Mouse (Mus musculus) lung, postnatal 0 days (tissue): ENCODE data around the gene Zfhx2.

Experiments used
- CTCF ChIP-seq: IDR thresholded peaks from 2 replicates; pipeline ENCODE4 v1.5.1; 2016; ENCODE audit warnings: antibody characterized with exemption, mild to moderate bottlenecking
- EP300 ChIP-seq: IDR thresholded peaks from 2 replicates; pipeline ENCODE4 v1.6.1; 2016; ENCODE audit warnings: antibody characterized with exemption, mild to moderate bottlenecking, control low read depth

DNA sequence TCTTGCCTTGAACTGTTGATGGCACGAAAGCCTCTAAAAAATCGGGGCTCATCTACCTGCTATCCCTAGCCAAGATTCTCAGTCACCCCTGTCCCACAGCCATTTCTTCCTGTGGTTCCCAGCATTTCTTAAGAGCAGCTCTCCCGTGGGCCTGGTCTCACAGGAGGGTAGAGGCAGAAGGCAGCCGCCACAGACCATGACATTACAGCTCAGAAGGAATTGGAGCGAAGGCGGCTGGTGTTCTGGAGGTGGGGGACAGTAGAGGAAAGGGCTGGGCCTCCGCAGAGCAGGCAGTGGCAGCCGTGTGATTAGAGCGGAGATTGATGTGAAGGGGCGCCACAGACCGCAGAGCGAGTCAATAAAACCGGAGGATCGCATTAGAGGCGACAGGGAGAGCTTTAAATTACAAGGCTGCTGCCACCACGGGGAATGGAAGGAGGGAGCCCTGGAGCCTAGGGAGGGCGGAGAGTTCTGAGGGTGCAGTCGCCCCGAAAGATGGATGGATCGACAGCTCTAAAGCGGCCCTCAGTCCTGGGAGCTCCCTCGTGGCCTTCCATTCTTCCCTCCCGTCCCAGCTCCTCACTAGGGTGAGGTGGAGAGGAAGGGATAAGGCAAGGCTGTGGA, 13.6 kb downstream of the Zfhx2 start:
- no peak for TF ChIP-seq CTCF
- no peak for TF ChIP-seq EP300
